Mouse (Mus musculus) stomach, embryonic 16.5 days (tissue): ENCODE results near the gene Tmem252. TPM values are rescaled to one million over a fixed set of nuclear protein-coding genes. Genes with fewer than 3 reads are reported as not detected.

Experiments used
- ATAC-seq: fragments of 200-750 bp; cut with Nextera tagmentation; 2 replicates; pipeline ENCODE4 v1.8.0; 2017; ENCODE audit warnings: moderate number of reproducible peaks, moderate TSS enrichment; ENCODE audit not compliant: insufficient read depth, low FRiP score
- H3K27ac ChIP-seq: fragments of 300-500 bp; sonication (generic); 2 replicates; pipeline ENCODE4 v1.5.1; 2014; ENCODE audit warnings: low read length
- H3K27me3 ChIP-seq: fragments of 300-500 bp; sonication (generic); 2 replicates; pipeline ENCODE4 v1.6.1; 2014; ENCODE audit warnings: low read length, control low read depth, mixed read lengths; ENCODE audit not compliant: control insufficient read depth, insufficient read depth
- H3K36me3 ChIP-seq: fragments of 300-500 bp; sonication (generic); 2 replicates; pipeline ENCODE4 v1.6.1; 2014; ENCODE audit warnings: low read length; ENCODE audit not compliant: control insufficient read depth, insufficient read depth
- H3K4me1 ChIP-seq: fragments of 300-500 bp; sonication (generic); 2 replicates; pipeline ENCODE4 v1.6.1; 2014; ENCODE audit warnings: low read length, control low read depth, mixed read lengths; ENCODE audit not compliant: control insufficient read depth, insufficient read depth
- H3K4me2 ChIP-seq: fragments of 300-500 bp; sonication (generic); 2 replicates; pipeline ENCODE4 v1.6.1; 2014; ENCODE audit warnings: low read depth, low read length, mixed read lengths
- H3K4me3 ChIP-seq: fragments of 300-500 bp; sonication (generic); replicated peaks from 2 replicates; pipeline ENCODE4 v1.5.1; 2014; ENCODE audit warnings: mild to moderate bottlenecking, low read length
- H3K9ac ChIP-seq: fragments of 300-500 bp; sonication (generic); 2 replicates; pipeline ENCODE4 v1.6.1; 2014; ENCODE audit warnings: low read length
- H3K9me3 ChIP-seq: fragments of 300-500 bp; sonication (generic); replicated peaks from 2 replicates; pipeline ENCODE4 v1.6.1; 2016; ENCODE audit warnings: low read length, control low read depth; ENCODE audit not compliant: control insufficient read depth
- WGBS: fragments of 180-500 bp; shearing (Covaris S2); extraction: QIAGEN DNeasy Blood & Tissue Kit; methylation state at CpG from one replicate; pipeline ENCODE4 v1.1.7; 2014; 5-methylcytosine and 5-hydroxymethylcytosine counted together
- polyA plus RNA-seq: library from polyadenylated mRNA; unstranded; fragments of >200 nt; fragmentation: Nextera tagmentation; extraction: Ambion mirVana; gene quantifications from 2 replicates; pipeline ENCODE4 v1.2.1, GENCODE M21; 2015

Gene Tmem252
- polyA plus RNA-seq, 1 experiment from 2014 or later = 8.4 TPM

DNA sequence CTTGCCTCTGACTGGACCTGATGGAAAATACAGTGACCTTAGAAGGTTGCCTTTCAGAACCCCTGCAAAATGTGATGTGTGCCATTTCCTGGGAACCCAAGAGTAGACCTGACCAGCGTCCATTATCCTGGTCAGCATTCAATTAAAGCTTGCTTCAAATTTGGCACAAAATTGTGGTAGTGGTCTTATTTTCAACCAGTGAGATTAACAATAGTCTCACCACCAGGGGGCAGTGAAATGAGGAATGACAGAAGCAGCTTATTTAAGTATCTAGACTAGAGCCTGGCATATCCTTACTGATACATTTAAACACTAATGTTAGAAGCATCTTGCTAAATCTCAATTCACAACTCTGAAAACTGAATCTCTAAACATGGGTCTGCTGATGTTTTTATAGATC lies 31.6 kb downstream of the Tmem252 start:
- Histone ChIP-seq H3K4me2 (no peak overlapping the region), H3K4me3 (no peak overlapping the region), H3K4me1 (peaks cover 5% of the 10 kb centered on the region; the same call in 1 of the 2 replicates), H3K9ac (no peak overlapping the region), H3K27me3 (no peaks in the 10 kb centered on the region), H3K36me3 (0 out of 2 replicates have a peak, but pooled peaks cover 3% of the 10 kb centered on the region), H3K9me3 (no peaks in the 10 kb centered on the region), H3K27ac (peak overlapping the region; percentile 36; the same call in 1 of the 2 replicates)
- 75% methylated on average over 1 of the region's 1 CpGs for WGBS
- no peak for ATAC-seq

DNA sequence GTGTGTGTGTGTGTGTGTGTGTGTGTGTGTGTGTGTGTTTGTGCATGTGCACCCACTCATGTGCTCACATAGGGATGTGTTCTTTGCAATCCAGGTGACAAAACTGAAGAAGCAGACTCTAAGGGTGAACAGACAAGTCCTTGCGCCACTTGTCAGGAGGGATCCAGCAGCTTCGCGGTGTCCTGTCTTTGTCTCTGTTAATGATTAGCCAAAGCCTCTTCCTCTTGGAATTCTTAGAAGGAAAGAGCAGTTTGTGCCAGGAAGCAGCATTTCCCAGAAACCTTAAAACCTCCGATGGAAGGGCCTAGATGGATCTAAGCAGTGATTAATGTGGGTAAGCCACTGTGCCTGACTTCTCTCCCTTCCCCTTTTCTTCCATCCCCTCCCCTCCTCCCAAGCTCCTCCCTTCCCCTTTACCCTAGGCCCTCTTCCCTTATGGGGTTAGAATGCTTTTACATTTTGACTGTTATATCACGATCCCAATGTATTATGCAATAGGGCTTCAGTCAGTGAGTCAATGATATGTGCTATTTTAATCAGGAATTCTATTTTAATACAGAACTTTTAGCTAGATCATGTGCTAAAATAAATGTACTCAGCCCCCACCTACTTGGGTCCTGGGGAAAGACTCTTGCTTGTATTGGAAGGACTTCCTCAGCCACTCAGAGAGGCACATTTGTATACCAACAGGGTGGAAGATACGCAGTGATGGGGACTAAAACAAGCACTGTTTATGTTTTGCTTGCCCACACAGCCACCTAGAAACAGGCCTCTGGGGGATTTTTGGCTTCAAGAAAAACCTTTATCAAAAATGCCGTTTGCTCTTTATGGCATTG lies 33.5 kb downstream of the Tmem252 start:
- WGBS = 53% methylated on average over 7 of the region's 7 CpGs
- Histone ChIP-seq H3K4me2 (no peak overlapping the region), H3K4me3 (no peak overlapping the region), H3K9ac (no peak overlapping the region), H3K27me3 (no peaks in the 10 kb centered on the region), H3K27ac (no peak overlapping the region; the same call in 1 of the 2 replicates), H3K9me3 (no peaks in the 10 kb centered on the region), H3K36me3 (0 out of 2 replicates have a peak, but pooled peaks cover 3% of the 10 kb centered on the region), H3K4me1 (no peaks in the 10 kb centered on the region)
- no peak for ATAC-seq

DNA sequence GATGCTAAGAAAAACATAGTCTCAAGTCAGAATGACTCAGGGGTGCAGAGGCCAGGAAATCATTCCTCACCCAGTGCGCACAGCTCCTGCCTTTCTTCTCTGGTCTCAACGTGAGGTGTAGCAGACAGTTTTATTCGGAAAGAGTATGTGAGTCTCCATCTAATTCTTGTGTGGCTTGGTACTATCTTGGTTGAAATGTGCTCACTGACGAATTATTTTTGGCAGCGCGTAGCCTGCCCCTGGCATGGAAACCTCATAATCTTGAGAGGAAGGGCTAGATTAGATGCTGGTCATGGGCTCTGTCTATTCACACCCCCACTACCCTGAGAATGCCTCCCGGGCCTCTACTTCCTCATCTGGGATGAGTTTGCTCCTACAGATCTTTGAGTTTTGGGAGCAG lies 34.2 kb downstream of the Tmem252 start:
- Histone ChIP-seq H3K9ac (no peak overlapping the region), H3K4me1 (no peaks in the 10 kb centered on the region), H3K27me3 (no peaks in the 10 kb centered on the region), H3K27ac (no peak overlapping the region), H3K4me2 (no peak overlapping the region), H3K9me3 (no peaks in the 10 kb centered on the region), H3K4me3 (no peak overlapping the region), H3K36me3 (0 out of 2 replicates have a peak, but pooled peaks cover 3% of the 10 kb centered on the region)
- 70% methylated on average over 7 of the region's 7 CpGs for WGBS
- ATAC-seq = no peak

DNA sequence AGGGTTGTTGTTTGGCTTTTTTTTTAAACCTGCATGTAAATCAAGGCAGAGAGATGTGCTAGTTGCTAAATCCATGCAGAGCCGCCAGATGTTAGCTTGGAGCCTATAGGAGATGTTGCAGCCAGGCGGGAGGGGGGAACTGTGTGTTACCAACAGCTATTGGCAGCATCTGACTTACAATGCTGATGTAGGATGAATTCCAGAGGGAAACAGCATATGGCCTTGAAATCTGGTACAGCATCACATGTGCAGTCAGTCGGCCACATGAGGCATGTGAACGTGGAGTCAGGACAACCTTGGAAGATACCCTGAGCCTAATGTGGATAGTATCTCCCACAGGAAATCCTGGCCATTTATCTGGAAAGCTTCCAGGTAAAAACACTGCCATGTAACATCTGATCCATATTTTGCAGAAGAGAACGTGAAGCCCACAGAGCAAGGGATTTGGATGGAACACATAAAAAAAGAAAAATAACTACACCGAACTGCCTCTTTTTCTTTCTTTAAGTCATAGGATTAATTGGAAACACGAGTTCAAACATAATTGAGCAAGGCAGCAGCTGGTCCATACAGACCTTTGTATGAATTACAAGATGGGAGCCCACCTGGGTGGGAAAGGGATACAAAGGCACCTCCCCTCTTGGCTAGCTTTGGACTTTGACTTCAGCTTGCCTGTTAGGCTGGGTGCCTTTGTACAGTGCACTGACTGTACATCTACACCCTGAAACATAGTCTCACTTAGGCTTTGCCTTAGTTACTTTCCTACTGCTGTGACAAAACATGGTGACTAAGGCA lies 42.7 kb downstream of the Tmem252 start:
- H3K27me3 ChIP-seq = no peaks in the 10 kb centered on the region
- H3K9me3 ChIP-seq = no peaks in the 10 kb centered on the region
- H3K4me3 ChIP-seq = no peak overlapping the region
- peak overlapping the region; percentile 25; the same call in 1 of the 2 replicates for H3K27ac ChIP-seq
- no peak overlapping the region for H3K9ac ChIP-seq
- no peak overlapping the region for H3K4me2 ChIP-seq
- ATAC-seq = peak; percentile 69
- H3K36me3 ChIP-seq = no peaks in the 10 kb centered on the region
- no peaks in the 10 kb centered on the region for H3K4me1 ChIP-seq
- WGBS = 59% methylated on average over 7 of the region's 7 CpGs

DNA sequence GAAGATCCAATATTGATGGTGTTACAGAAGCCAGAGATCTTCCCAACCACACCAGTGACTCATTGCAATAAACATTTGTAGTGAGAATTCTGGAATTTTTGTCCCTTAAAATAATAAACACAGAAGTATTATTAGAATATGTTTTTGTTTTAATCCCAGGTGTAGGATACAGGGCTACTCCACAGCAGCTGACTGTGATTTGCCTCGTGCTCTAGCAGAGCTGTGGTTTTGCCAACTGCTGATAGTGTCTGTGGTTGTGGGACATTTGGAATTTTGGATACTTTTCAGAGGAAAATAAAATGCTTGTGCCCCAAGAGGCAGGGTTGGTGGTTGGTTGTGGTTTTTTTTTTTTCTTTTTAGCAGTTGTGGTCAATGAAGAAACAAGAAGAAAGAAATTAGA lies 44.2 kb downstream of the Tmem252 start:
- WGBS = 63% methylated on average over 1 of the region's 1 CpGs
- Histone ChIP-seq H3K9me3 (no peaks in the 10 kb centered on the region), H3K4me2 (no peak overlapping the region), H3K27me3 (no peaks in the 10 kb centered on the region), H3K4me3 (no peak overlapping the region), H3K9ac (no peak overlapping the region), H3K27ac (no peak overlapping the region), H3K4me1 (no peaks in the 10 kb centered on the region), H3K36me3 (no peaks in the 10 kb centered on the region)
- ATAC-seq = no peak

DNA sequence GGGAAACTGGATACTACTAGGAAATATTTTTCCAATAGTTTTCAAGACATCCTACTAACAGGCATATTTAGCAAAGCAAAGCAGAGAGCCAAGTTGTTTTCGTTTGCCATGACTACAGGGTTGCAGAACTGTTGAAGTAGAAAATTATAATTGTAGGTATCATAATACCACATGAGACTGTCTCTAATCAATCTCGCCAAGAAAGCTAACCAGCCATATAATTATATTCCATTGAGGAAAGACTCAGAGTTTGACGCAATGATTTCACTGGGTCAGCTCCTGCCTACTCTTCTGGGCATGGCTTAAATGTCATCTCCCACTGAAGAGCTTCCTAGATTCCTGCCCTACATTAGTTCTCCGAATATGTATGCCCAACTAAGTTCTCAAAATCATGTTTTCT lies 45.7 kb downstream of the Tmem252 start:
- Histone ChIP-seq H3K27me3 (no peaks in the 10 kb centered on the region), H3K9me3 (no peaks in the 10 kb centered on the region), H3K9ac (no peak overlapping the region), H3K4me2 (no peak overlapping the region), H3K27ac (no peak overlapping the region), H3K4me3 (no peak overlapping the region), H3K4me1 (no peaks in the 10 kb centered on the region), H3K36me3 (no peaks in the 10 kb centered on the region)
- no peak for ATAC-seq
- 87% methylated on average over 4 of the region's 4 CpGs for WGBS

DNA sequence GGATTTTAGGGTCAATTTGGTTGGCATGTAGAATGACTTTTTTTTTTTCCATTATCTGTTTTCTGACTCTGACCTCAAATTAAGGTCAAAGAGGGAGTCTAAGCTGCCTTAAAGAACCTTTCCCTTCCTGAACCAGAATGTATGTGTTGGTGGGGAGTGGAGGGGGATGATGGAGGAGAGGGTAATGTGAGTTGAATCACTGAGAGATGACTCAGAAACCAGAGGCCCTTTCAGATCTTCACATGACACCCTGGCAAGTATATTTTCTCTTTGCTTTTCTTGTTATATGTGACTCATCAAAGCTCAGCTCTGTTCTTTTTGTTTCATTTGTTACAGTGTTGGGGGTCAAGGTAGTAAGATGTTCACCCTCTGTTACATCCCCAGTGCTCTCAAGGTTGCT lies 46.6 kb downstream of the Tmem252 start:
- Histone ChIP-seq H3K27ac (no peak overlapping the region), H3K4me2 (no peak overlapping the region), H3K36me3 (no peaks in the 10 kb centered on the region), H3K4me1 (no peaks in the 10 kb centered on the region), H3K4me3 (no peak overlapping the region), H3K9ac (no peak overlapping the region), H3K27me3 (no peaks in the 10 kb centered on the region), H3K9me3 (no peaks in the 10 kb centered on the region)
- ATAC-seq = no peak

DNA sequence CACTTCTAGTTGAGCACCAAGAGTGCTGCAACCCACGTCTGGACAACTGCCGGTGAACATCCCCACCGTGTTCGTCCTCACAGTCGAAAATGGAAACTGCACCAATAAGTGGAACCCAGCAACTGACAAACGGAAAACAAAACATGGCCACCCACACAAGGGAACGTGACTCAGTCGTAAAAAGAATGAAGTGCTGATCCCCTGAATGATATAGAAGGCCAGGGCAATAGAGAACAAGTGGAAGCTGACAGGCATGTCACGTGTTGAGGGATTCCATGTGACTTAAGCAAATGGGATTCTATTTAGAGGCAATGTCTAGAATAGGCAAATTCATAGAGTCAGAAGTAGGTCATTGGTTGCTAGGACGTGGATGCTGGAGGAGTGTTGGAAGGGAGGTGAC lies 50.6 kb downstream of the Tmem252 start:
- no peaks in the 10 kb centered on the region for H3K27me3 ChIP-seq
- WGBS = 85% methylated on average over 10 of the region's 10 CpGs

DNA sequence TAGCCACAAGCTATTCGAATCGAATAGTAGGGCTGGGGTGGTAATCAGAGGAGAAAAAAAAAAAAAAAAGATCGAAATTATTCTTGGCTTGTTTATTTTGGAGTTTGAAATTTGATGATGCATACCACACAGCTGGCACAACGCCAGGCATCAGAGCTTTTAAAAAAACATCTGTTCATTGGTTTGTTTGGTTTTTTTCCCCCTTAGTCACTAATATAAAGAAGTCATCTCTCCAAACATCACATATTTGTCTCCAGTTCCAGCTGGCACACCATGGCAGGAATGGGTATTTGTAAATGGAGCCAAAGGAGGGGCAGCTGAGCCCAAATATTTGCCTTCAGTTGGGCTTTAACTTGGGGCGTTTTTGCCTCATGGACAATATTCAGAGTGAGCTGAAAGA lies 56.9 kb downstream of the Tmem252 start:
- WGBS = 26% methylated on average over 5 of the region's 5 CpGs
- Histone ChIP-seq H3K9me3 (no peaks in the 10 kb centered on the region), H3K9ac (no peak overlapping the region), H3K36me3 (no peaks in the 10 kb centered on the region), H3K27ac (peak overlapping the region; percentile 5; the same call in 1 of the 2 replicates), H3K4me3 (no peak overlapping the region), H3K4me1 (peaks cover 14% of the 10 kb centered on the region; the same call in 1 of the 2 replicates), H3K4me2 (no peak overlapping the region), H3K27me3 (no peaks in the 10 kb centered on the region)
- no peak for ATAC-seq

More for the DNA sequence above, 50.6 kb downstream of the Tmem252 start:
- H3K36me3 ChIP-seq = no peaks in the 10 kb centered on the region
- H3K27ac ChIP-seq = no peak overlapping the region
- no peaks in the 10 kb centered on the region for H3K4me1 ChIP-seq
- no peak for ATAC-seq
- H3K9me3 ChIP-seq = no peaks in the 10 kb centered on the region
- H3K4me2 ChIP-seq = no peak overlapping the region
- H3K9ac ChIP-seq = no peak overlapping the region
- H3K4me3 ChIP-seq = no peak overlapping the region
